Mouse (Mus musculus) c-Kit-negative CD71-positive TER-119-positive erythroid progenitor cells, embryonic 14.5 days (primary cell): ENCODE measurements around the gene Lrrc29.

Experiments
- DNase-seq: peaks from one replicate; pipeline ENCODE4 v3.0.0-alpha.2; 2013; ENCODE audit warnings: low read depth, low spot score

Gene Lrrc29

GRCm38 (mm10) chr8:105326141-105326672, at the start of gene Lrrc29, which contains the start of gene Tmem208:
Gene Lrrc29 (minus strand): TSS chr8:105326278.
Gene Tmem208 (plus strand): TSS chr8:105326354.
- DNase-seq: peak; percentile 95

DNA sequence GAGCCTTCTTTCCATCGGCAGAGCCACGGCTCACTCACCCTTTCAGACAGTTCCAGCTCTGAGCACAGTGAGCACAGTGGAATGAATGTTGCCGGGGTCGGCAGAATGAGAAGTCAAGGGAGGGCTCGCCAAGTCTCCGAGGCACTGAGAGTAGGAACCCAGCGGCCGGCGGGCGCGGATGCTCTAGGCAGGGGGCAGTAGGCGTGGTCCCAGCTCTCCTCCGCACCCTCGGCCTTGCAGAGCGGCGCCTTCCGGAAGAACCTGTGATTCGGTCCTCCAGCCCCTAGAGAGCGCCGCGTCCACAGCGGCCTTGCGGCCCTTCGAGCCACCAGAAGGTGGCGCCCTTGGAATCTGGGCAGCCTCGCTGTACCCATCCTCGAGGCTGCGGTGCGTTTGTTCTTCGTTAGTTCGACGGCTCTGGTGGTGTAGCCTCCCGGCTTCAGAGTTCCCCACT, 48.5 kb upstream of the Lrrc29 start:
- peak; percentile 21 for DNase-seq

DNA sequence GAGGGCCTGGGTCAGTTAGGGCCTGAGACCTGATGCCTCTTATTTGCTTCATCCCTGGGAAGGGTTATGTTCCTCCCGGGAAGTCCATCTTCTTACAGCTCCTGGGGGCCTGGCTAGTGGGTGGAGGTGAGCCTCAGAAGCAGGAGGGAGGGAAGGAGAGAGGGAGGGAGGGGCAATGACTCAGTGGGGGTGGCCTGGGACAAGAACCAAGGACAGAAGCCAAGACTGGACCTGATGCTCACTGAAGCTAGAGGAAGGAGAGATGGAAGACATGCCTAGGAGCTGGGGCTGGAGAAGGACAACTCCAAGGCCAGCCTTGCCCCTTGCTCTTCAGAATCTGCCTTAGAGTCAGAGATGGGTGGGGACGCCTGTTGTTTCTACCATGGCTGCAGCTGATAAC, 47.0 kb upstream of the Lrrc29 start, which contains the start of gene Plekhg4:
Plekhg4 (plus strand) TSS at position 243 of the 400 bp plus-strand sequence.
- DNase-seq: no peak

DNA sequence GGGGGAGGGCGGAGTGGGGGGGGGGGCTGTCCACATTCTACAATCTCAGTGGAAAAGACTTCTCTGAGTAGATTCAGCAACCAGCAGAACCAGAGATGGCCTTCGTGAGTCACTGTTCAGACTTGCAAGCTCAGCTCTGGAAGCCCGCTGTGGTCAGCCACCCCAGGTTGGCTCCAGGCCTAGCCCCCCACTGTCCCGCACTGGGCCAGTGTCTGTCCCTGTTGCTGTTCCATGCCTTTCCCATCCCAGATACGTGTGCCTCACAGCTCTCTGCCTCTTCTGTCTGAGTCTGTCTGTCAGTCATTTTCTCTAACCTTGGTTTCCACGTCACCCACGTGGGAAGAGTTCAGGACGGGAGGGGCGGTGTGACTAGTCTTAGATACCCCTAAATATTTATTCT, 46.4 kb upstream of the Lrrc29 start:
- DNase-seq: no peak

- DNase-seq: no peak
Observed at GRCm38 (mm10) chr8:105367107-105367506, 41.0 kb upstream of the Lrrc29 start.

DNA sequence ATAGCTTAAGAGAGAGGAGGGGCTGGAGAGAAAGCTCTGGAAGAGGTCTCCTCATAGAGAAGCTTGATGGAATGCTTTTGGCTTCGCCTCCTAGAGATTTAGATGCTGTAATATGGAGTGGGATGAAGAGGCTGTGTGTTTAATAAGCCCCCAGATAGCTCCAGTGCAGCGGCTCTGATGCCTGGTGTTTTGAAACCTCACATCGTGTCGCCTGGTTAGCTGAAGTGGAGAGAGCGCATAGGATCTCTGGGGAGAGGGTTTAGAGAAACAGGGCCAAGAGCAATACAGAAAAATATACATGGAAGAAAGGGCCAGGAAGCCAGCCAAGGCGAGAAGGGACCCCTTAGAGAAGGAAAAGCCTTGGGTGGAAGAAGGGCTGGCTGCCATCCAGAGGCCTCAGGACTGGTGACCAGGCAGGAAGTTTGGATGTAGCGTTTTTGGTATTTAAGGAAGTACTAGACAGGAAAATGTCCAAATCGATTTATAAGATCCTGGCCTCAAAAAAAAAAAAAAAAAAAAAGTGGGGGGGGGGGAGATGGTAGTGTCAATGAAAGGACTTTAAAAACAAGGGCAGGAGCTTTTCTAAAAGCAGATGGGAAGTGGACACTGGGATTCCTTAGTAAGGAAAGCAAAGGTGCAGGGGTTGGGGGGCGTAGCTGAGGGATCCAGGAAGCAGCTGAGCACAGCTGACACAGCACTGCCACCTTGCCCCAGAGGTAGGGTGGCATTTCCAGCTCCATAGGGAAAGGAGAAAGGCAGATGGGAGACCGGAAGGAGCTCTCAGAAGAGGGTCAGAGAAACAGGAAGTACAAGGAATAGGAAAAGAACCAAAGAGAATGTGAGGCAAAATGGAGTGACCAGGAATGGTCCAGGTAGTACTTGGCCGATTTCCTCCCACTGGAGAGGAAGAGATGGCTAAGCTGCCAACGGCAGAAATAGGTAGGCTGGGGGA, 35.9 kb upstream of the Lrrc29 start:
- no peak for DNase-seq

DNA sequence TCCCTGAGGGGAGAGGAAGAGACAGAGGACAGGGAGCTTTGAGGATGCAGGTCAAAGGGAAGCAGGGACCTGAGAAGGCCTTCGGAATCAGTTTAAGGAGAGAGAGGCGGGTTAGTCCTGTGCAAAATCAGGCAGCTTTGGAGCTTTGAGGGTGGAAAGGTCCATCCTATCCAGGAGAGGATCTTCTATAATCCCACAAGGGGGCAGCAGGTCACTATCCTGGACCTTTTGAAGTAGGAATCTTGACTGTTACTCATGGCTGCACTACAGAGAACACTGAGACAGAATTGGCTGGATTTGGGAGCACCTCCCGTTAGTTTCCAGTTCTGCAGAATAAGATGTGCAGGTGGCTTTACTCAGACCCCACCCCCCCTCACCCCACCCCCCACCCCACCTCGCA, 33.6 kb upstream of the Lrrc29 start:
- DNase-seq: no peak

DNA sequence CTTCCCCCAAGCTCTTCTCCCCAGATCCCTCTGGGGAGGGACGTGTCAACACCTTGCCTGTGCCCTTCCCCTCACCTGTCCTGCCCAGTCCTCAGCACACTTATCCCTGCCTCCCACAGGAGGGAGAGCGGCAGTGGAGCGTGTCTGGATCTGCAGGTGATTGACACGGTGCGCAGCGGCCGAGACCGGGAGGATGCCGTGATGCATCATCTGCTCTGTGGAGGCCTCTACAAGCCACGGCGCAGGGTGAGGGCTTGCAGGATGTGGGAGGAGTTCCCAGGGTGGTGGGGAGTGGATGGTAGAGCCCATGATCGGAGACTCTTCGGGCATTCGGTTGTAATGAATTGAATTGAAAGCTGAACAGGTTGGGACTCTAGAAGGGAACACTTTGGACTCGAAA, 33.1 kb upstream of the Lrrc29 start:
- DNase-seq: no peak

- DNase-seq: no peak
Observed at GRCm38 (mm10) chr8:105356681-105357080, 30.6 kb upstream of the Lrrc29 start.

- DNase-seq: no peak
Observed at GRCm38 (mm10) chr8:105355179-105356024, 29.3 kb upstream of the Lrrc29 start.

- DNase-seq: no peak
Observed at GRCm38 (mm10) chr8:105354549-105354948, 28.5 kb upstream of the Lrrc29 start.

GRCm38 (mm10) chr8:105353583-105354135, 27.6 kb upstream of the Lrrc29 start:
- DNase-seq: no peak

DNA sequence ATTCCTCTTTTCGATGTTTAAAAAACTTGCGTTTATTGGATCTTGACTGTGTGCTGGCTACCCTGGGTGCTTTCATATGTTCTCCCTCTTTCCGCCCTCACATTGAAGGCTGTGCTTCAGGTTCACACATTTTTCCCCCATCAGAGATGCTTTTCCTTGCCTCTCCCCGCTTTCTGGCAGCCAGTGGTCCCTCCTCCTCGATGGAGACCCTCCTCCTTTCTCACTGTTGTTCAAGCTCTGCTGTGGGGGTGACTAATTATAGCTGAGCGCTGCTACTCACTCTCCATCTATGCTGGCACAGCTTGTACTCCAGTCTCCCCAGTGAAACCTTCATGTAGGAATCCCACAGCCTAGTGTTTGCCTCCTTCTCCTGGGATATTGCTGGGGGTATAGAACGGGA, 24.1 kb upstream of the Lrrc29 start:
- no peak for DNase-seq

- no peak for DNase-seq
Observed at GRCm38 (mm10) chr8:105349096-105349771, 23.2 kb upstream of the Lrrc29 start.

GRCm38 (mm10) chr8:105348450-105349095, 22.5 kb upstream of the Lrrc29 start, which contains the start of gene Slc9a5:
Gene Slc9a5 (plus strand): TSS chr8:105348843.
- DNase-seq: no peak

DNA sequence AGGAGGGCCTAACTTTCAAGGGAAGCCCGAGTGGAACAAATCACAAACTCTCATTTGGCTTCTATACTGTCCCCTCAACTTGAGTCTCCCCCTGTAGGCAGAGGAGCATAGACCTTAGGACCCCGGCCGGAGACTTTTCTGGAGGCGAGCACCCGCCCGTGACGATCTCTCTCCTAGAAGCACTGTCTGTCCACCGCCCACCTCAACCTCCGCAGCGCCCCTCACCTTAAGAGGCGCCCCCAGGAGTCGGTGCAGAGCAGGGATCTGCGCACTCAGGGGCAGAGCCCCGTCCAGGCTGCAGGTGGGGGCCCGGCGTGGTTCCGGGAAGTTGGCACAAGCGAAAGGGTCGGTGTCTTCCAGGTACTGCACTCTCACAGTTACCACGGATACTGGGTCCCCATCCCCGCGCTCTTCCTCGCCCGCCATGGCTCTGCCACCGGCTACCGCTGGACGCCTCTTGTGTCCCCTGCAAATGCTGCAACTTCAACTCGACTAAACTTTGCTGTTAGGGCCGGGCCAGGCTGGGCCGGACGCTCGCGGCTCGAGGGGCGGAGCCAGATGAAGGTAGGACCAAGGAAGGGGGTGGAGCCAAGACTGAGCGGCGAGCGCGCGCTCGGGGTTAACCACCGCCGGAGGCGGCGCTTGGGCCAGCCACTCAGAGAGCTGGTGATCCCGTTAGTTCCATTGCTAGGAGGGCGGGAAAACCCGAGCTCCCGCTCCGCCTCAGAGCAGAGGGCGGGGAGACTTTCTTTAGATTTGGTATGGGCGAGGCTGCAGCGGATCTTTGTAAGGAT, 21.5 kb upstream of the Lrrc29 start, which contains the start of gene Fhod1:
Fhod1 (minus strand) TSS at position 526 of the 794 bp plus-strand sequence.
- DNase-seq: peak; percentile 81

DNA sequence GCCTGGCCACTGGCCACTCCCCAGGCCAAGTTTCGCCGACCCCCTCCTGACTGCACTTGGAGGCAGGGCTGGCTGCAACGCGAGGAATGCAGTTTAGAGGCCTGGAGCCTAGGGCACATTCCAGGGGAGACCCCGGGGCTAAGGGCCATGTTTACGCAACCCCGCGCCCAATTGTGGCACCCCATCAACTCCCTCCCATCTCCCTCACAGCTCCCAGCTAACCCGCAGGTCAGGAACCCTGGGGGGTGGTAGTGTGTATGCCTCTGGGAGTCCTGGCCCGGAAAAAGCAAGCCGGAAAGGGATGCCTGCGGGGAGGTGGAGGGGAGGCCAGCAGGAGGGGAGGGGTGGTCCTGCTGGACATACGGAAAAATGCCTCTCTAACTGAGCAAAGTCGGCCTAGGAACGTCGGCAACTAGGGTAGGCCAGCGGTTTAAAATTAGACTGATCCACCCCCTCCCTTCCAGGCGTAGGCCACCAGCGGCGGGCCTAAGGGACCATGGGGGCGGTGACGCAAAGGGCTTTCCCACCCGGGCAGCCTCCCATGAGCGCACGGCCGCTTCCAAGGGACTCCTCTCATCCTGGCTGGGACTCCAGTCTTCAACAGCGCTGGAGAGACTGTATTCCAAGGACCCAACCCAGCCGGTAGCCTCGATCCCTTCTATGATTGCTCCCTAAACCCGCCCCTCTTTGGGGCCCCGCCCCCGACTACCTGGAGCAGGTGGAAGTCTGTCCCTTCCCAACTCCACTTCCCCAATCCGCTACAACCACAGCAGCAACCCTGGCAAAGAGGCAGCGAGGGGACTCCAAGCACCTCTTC, 20.7 kb upstream of the Lrrc29 start:
- DNase-seq: no peak
